Mouse (Mus musculus) lung, postnatal 0 days (tissue): Measurements from ENCODE around the gene Catsper1.

Experiments used
- CTCF ChIP-seq: IDR thresholded peaks from 2 replicates; pipeline ENCODE4 v1.5.1; 2016; ENCODE audit warnings: antibody characterized with exemption, mild to moderate bottlenecking
- EP300 ChIP-seq: IDR thresholded peaks from 2 replicates; pipeline ENCODE4 v1.6.1; 2016; ENCODE audit warnings: antibody characterized with exemption, mild to moderate bottlenecking, control low read depth

DNA sequence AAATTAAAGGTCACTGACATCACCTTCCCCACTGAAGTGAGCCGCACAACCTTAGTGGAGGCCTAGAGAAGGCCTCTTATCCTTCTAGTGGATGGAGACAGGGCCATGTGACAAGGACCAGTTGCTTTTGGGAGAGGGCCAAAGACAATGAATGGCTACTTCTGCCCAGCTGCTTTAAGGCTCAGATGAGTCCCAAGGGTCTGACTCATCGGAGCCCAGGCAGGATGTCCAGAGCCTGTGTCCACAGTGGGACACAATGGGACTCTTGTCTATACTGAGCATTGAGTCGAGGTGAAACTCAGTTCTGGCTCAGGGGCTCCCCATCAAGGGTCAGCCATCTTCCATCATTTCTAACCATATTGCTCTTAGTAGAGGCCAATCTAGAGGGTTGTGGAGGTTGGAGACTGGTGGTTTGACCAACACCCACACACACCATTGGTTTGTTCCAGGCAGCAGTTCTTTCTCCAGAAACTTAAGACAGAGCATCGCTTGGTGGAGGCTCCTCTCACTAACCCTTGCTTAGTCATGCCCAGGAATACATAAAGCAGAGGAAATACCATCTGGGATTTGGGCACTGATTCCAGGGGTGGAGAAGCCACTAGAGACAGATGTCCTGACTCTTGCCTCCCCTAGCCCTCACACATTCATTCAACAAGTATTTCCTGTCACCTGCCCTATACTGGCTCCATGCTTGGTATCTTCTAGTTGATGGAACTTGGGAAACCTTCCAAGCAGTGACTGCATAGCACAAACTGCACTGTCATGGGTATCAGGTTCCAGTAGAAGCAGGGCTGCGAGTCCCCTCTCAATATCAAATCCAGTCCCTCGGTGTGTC is 10.0 kb downstream of the Catsper1 start:
- no peak for TF ChIP-seq CTCF
- no peak for TF ChIP-seq EP300
